Mouse (Mus musculus) hindbrain, embryonic 14.5 days (tissue): ENCODE results near the gene Tvp23b. TPM values are rescaled to one million over a fixed set of nuclear protein-coding genes. Genes with fewer than 3 reads are reported as not detected.

ENCODE experiments used
- ATAC-seq: fragments of 200-750 bp; cut with Nextera tagmentation; 2 replicates; pipeline ENCODE4 v1.8.0; 2017; ENCODE audit warnings: moderate number of reproducible peaks, mild to moderate bottlenecking, moderate TSS enrichment, moderate library complexity; ENCODE audit not compliant: low FRiP score
- DNase-seq: peaks from one replicate; pipeline ENCODE4 v3.0.0-alpha.2; 2015; ENCODE audit warnings: low spot score
- H3K27ac ChIP-seq: fragments of 300-500 bp; sonication (generic); 2 replicates; pipeline ENCODE4 v1.5.1; 2014; ENCODE audit warnings: mild to moderate bottlenecking, moderate library complexity
- H3K27me3 ChIP-seq: fragments of 300-500 bp; sonication (generic); 2 replicates; pipeline ENCODE4 v1.6.1; 2014; ENCODE audit warnings: mild to moderate bottlenecking, low read length, mixed read lengths; ENCODE audit not compliant: control insufficient read depth, insufficient read depth
- H3K36me3 ChIP-seq: fragments of 300-500 bp; sonication (generic); replicated peaks from 2 replicates; pipeline ENCODE4 v1.6.1; 2014; ENCODE audit not compliant: control insufficient read depth, insufficient read depth
- H3K4me1 ChIP-seq: fragments of 300-500 bp; sonication (generic); replicated peaks from 2 replicates; pipeline ENCODE4 v1.6.1; 2014; ENCODE audit warnings: antibody characterized with exemption, low read length, mixed read lengths; ENCODE audit not compliant: control insufficient read depth, insufficient read depth
- H3K4me2 ChIP-seq: fragments of 300-500 bp; sonication (generic); replicated peaks from 2 replicates; pipeline ENCODE4 v1.6.1; 2014; ENCODE audit warnings: mild to moderate bottlenecking, moderate library complexity
- H3K4me3 ChIP-seq: fragments of 300-500 bp; sonication (generic); replicated peaks from 2 replicates; pipeline ENCODE4 v1.5.1; 2014; ENCODE audit warnings: mild to moderate bottlenecking, low read length
- H3K9ac ChIP-seq: fragments of 300-500 bp; sonication (generic); 2 replicates; pipeline ENCODE4 v1.6.1; 2014
- H3K9me3 ChIP-seq: fragments of 300-500 bp; sonication (generic); 2 replicates; pipeline ENCODE4 v1.6.1; 2016; ENCODE audit warnings: low read length; ENCODE audit not compliant: control insufficient read depth
- WGBS: fragments of 180-500 bp; shearing (Covaris S2); extraction: QIAGEN DNeasy Blood & Tissue Kit; methylation state at CpG from one replicate; pipeline ENCODE4 v1.1.7; 2014; 5-methylcytosine and 5-hydroxymethylcytosine counted together
- polyA plus RNA-seq: library from polyadenylated mRNA; unstranded; fragments of >200 nt; fragmentation: Nextera tagmentation; extraction: Ambion mirVana; gene quantifications from 2 replicates; pipeline ENCODE4 v1.2.1, GENCODE M21; 2014

The Tvp23b gene
- polyA plus RNA-seq, 1 experiment from 2014 or later: 52.8 TPM

GRCm38 (mm10) chr11:62954766-62955165, 75.5 kb downstream of the Tvp23b start:
- no peak overlapping the region for H3K4me2 ChIP-seq
- WGBS: 95% methylated on average over 3 of the region's 3 CpGs
- no peak for ATAC-seq
- H3K9me3 ChIP-seq: no peaks in the 10 kb centered on the region
- H3K9ac ChIP-seq: no peak overlapping the region
- H3K27ac ChIP-seq: no peak overlapping the region
- H3K27me3 ChIP-seq: no peaks in the 10 kb centered on the region
- DNase-seq: no peak
- H3K36me3 ChIP-seq: no peaks in the 10 kb centered on the region
- no peaks in the 10 kb centered on the region for H3K4me1 ChIP-seq
- no peak overlapping the region for H3K4me3 ChIP-seq

- DNase-seq (no peak), ATAC-seq (no peak)
- Histone ChIP-seq H3K36me3 (no peaks in the 10 kb centered on the region), H3K4me3 (no peak overlapping the region), H3K27me3 (no peaks in the 10 kb centered on the region), H3K9me3 (no peaks in the 10 kb centered on the region), H3K4me2 (no peak overlapping the region), H3K27ac (no peak overlapping the region), H3K9ac (no peak overlapping the region), H3K4me1 (no peaks in the 10 kb centered on the region)
- 81% methylated on average over 5 of the region's 5 CpGs for whole genome bisulfite sequencing
Observed at GRCm38 (mm10) chr11:62955186-62955585, 75.9 kb downstream of the Tvp23b start.

- WGBS: 46% methylated on average over 6 of the region's 6 CpGs
- Histone ChIP-seq H3K4me2 (no peak overlapping the region), H3K36me3 (no peaks in the 10 kb centered on the region), H3K9ac (no peak overlapping the region), H3K4me3 (no peak overlapping the region), H3K27ac (no peak overlapping the region), H3K9me3 (no peaks in the 10 kb centered on the region), H3K4me1 (no peaks in the 10 kb centered on the region), H3K27me3 (no peaks in the 10 kb centered on the region)
- ATAC-seq: no peak
- no peak for DNase-seq
Observed at GRCm38 (mm10) chr11:62955776-62956175, 76.5 kb downstream of the Tvp23b start.

DNA sequence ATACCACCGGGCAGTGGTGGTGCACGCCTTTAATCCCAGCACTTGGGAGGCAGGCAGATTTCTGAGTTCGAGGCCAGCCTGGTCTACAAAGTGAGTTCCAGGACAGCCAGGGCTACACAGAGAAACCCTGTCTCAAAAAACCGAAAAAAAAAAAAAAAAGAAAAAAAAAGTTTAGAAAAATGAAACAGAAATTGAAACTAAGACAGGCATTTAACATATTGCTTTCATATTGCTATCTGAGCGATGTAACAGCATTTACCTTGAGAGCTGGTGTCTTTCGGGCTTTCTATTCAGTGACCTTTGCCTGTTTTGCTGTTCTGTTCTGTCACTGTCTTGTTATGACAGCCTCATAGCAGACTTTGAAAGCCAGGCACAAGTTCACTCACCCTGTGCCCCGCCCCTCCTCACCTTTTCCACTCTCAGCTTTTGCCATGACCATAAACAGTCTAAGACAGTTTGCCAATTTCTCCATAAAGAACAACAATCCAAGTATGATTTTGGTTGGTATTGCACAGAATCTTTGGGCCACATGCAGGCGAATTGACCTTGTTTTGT, 78.4 kb downstream of the Tvp23b start:
- H3K27me3 ChIP-seq: no peaks in the 10 kb centered on the region
- H3K27ac ChIP-seq: no peak overlapping the region
- no peak overlapping the region for H3K4me2 ChIP-seq
- no peaks in the 10 kb centered on the region for H3K9me3 ChIP-seq
- DNase-seq (no peak), ATAC-seq (no peak)
- no peaks in the 10 kb centered on the region for H3K4me1 ChIP-seq
- no peak overlapping the region for H3K4me3 ChIP-seq
- 93% methylated on average over 7 of the region's 8 CpGs for WGBS
- no peaks in the 10 kb centered on the region for H3K36me3 ChIP-seq
- no peak overlapping the region for H3K9ac ChIP-seq

DNA sequence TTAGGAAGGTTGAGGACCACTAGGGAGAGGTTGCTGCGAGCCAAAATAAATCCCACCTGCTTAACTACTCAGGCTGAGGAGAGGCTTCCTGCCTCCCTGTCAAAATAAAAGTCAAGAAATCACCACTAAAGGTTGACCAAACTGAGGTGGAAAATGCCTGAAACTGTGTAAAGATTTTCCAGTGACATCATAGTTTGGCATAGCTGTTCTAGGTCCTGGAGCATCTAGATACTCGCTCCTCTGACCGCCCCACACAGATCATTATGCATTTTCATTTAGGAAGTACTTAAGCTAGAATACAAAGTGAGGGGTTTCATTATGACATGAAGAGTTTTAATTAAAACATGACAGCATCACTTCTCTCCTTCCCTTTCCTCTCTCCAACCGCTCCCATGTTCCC, 84.0 kb downstream of the Tvp23b start:
- Histone ChIP-seq H3K27ac (no peak overlapping the region), H3K4me3 (no peak overlapping the region), H3K4me2 (no peak overlapping the region), H3K4me1 (peaks cover 9% of the 10 kb centered on the region), H3K9me3 (no peaks in the 10 kb centered on the region), H3K36me3 (no peaks in the 10 kb centered on the region), H3K9ac (no peak overlapping the region), H3K27me3 (no peaks in the 10 kb centered on the region)
- whole genome bisulfite sequencing: 79% methylated on average over 4 of the region's 4 CpGs
- DNase-seq (no peak), ATAC-seq (no peak)

GRCm38 (mm10) chr11:62966424-62966764, 87.1 kb downstream of the Tvp23b start:
- peak; percentile 14; the same call in 1 of the 2 replicates for ATAC-seq
- 57% methylated on average over 3 of the region's 3 CpGs for WGBS
- H3K36me3 ChIP-seq: no peaks in the 10 kb centered on the region
- H3K27me3 ChIP-seq: no peaks in the 10 kb centered on the region
- H3K4me2 ChIP-seq: peak overlapping the region; percentile 41
- no peak for DNase-seq
- peak overlapping the region; percentile 79 for H3K27ac ChIP-seq
- H3K4me1 ChIP-seq: peaks cover 9% of the 10 kb centered on the region
- H3K9ac ChIP-seq: 0 out of 2 replicates have a peak overlapping the region, but pooled peaks have one; percentile 9
- H3K4me3 ChIP-seq: no peak overlapping the region
- H3K9me3 ChIP-seq: no peaks in the 10 kb centered on the region

Other genes starting within 250 kb of the Tvp23b start
- 10.5 and 12.6 TPM in 2 replicates for gene Lrrc75a, start 230.9 kb upstream of the Tvp23b start, polyA plus RNA-seq
- gene Mmgt2, start 230.8 kb upstream of the Tvp23b start, polyA plus RNA-seq: 21.0 and 33.4 TPM in 2 replicates
- gene Zfp287, start 147.6 kb upstream of the Tvp23b start, polyA plus RNA-seq: 18.5 and 19.4 TPM in 2 replicates
- gene Gm10428, start 126.4 kb upstream of the Tvp23b start, polyA plus RNA-seq: not detected in 2 replicates
- gene Zfp286, start 90.0 kb upstream of the Tvp23b start, polyA plus RNA-seq: 27.1 and 28.9 TPM in 2 replicates
- gene Trim16, start 59.2 kb upstream of the Tvp23b start, polyA plus RNA-seq: 7.7 and 8.8 TPM in 2 replicates
- 0.25 and 0.61 TPM in 2 replicates for gene Fbxw10, start 32.4 kb upstream of the Tvp23b start, polyA plus RNA-seq
- not detected in 2 replicates for gene Cdrt4, start 71.7 kb downstream of the Tvp23b start, polyA plus RNA-seq
- 0.15 TPM in 1 of 2 replicates, not detected in the other for gene Tekt3, start 182.2 kb downstream of the Tvp23b start, polyA plus RNA-seq
- gene Pmp22, start 249.5 kb downstream of the Tvp23b start, polyA plus RNA-seq: 39.7 and 41.1 TPM in 2 replicates